8 mouse cellular contexts compared by ENCODE assay signal in the genomic region with DNA sequence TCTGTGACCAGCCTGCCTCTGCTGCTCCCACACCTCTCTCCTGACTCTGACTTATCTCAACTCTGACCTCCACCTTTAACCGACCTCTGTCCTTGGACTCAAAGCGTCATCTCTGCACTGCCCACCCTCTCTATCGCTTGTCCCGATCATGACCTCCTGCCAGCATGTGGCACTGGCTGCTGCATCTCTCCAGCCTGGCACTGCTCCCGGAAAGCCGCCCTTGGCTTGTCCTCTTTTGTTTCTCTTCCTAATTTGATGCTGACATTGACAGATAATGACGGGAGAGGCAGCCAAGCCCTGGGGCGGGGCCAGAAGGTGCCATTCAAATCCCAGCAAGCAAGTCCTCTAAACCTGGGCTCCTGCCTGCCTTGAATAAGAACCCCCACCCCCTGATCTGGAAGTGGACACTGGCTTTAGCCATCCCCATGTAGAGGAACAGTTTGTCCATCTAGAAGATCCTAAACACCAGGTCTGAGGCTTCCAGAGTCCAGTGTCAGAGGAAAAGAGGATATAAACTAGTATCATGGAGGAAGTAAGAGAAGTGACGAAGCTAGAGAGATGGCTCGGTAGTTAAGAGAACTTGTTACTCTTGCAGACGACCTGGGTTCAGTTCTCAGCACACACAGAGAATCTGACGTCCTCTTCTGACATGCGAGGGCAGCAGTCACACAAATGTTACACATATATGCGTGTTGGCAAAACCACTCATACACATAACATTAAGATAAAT. TPM values are rescaled to one million over a fixed set of nuclear protein-coding genes. Genes with fewer than 3 reads are reported as not detected.
DNase-seq lines count a peak whose midpoint lies in the region; ATAC-seq lines count a peak whose summit lies in the region.

No protein-coding gene starts in this region.

- no peak for ATAC-seq in kidney, embryonic 14.5 days (ENCODE audit: low FRiP score, low TSS enrichment)
- peak; percentile 89 for ATAC-seq in heart, embryonic 15.5 days (replicated peaks; ENCODE audit: insufficient number of reproducible peaks, insufficient read depth, low FRiP score, low read depth)
- ATAC-seq in lung, embryonic 16.5 days (ENCODE audit: low read depth): peak; percentile 45; the same call in 1 of the 2 replicates

- no peak overlapping the region for H3K4me3 ChIP-seq in kidney, embryonic 14.5 days (ENCODE audit: low read length)
- H3K4me3 ChIP-seq in heart, embryonic 15.5 days: no peak overlapping the region
- H3K4me3 ChIP-seq in lung, embryonic 16.5 days (ENCODE audit: low read length): no peak overlapping the region

- H3K27me3 ChIP-seq in kidney, embryonic 14.5 days (ENCODE audit: control insufficient read depth, insufficient read depth, low read length): no peaks in the 10 kb centered on the region
- no peaks in the 10 kb centered on the region for H3K27me3 ChIP-seq in heart, embryonic 15.5 days
- H3K27me3 ChIP-seq in lung, embryonic 16.5 days (ENCODE audit: control insufficient read depth, insufficient read depth, low read depth, low read length): no peaks in the 10 kb centered on the region

- no peak overlapping the region for H3K27ac ChIP-seq in kidney, embryonic 14.5 days (ENCODE audit: low read depth, low read length)
- peak overlapping the region; percentile 81 for H3K27ac ChIP-seq in heart, embryonic 15.5 days
- no peak overlapping the region for H3K27ac ChIP-seq in lung, embryonic 16.5 days (ENCODE audit: low read length)

- no peak overlapping the region for H3K4me2 ChIP-seq in kidney, embryonic 14.5 days (replicated peaks; ENCODE audit: low read depth, low read length)
- H3K4me2 ChIP-seq in heart, embryonic 15.5 days: no peak overlapping the region
- no peak overlapping the region for H3K4me2 ChIP-seq in lung, embryonic 16.5 days (ENCODE audit: low read depth, low read length)

- H3K9ac ChIP-seq in kidney, embryonic 14.5 days (ENCODE audit: low read depth, low read length): no peak overlapping the region
- H3K9ac ChIP-seq in heart, embryonic 15.5 days: no peak overlapping the region
- H3K9ac ChIP-seq in lung, embryonic 16.5 days (ENCODE audit: low read length): no peak overlapping the region

- no peaks in the 10 kb centered on the region for H3K4me1 ChIP-seq in kidney, embryonic 14.5 days (ENCODE audit: control insufficient read depth, insufficient read depth, low read length)
- H3K4me1 ChIP-seq in heart, embryonic 15.5 days (replicated peaks): peaks cover 29% of the 10 kb centered on the region
- H3K4me1 ChIP-seq in lung, embryonic 16.5 days (replicated peaks; ENCODE audit: control insufficient read depth, insufficient read depth, low read length): no peaks in the 10 kb centered on the region

- WGBS in kidney, embryonic 14.5 days: 66% methylated on average over 14 of the region's 14 CpGs
- WGBS in heart, embryonic 15.5 days: 47% methylated on average over 14 of the region's 14 CpGs
- WGBS in lung, embryonic 16.5 days: 48% methylated on average over 14 of the region's 14 CpGs

- H3K36me3 ChIP-seq in kidney, embryonic 14.5 days (ENCODE audit: control insufficient read depth, insufficient read depth, low read length): no peaks in the 10 kb centered on the region
- no peaks in the 10 kb centered on the region for H3K36me3 ChIP-seq in heart, embryonic 15.5 days
- no peaks in the 10 kb centered on the region for H3K36me3 ChIP-seq in lung, embryonic 16.5 days (ENCODE audit: control insufficient read depth, insufficient read depth, low read length)

- DNase-seq in kidney, adult 11 months: peak; percentile 47
- DNase-seq in R1 (ENCODE audit: low read depth, low spot score): peak; percentile 16
- DNase-seq in cerebellum, postnatal 25 days: peak; percentile 46 to 73
- no peak for DNase-seq in embryo, embryonic 9.5 days (ENCODE audit: extremely low spot score)
- DNase-seq in embryo, embryonic 10.5 days (ENCODE audit: low spot score): no peak

- no peaks in the 10 kb centered on the region for H3K9me3 ChIP-seq in kidney, embryonic 14.5 days (ENCODE audit: control insufficient read depth, low read length)
- H3K9me3 ChIP-seq in heart, embryonic 15.5 days (replicated peaks): no peaks in the 10 kb centered on the region
- H3K9me3 ChIP-seq in lung, embryonic 16.5 days (ENCODE audit: control insufficient read depth, low read length): no peaks in the 10 kb centered on the region

RNA-seq across cellular contexts. Expression of a gene that starts 22.6 kb away (rescaled TPM):
- polyA plus RNA-seq in kidney, embryonic 14.5 days (2014; fragmentation: Nextera tagmentation; extraction: Ambion mirVana): 23.3 and 25.5 TPM in 2 replicates
- polyA plus RNA-seq in heart, embryonic 15.5 days (2015; fragmentation: Nextera tagmentation; extraction: Ambion mirVana): 26.9 and 37.9 TPM in 2 replicates
- 16.3 and 17.7 TPM in 2 replicates for polyA plus RNA-seq in lung, embryonic 16.5 days (2015; fragmentation: Nextera tagmentation; extraction: Ambion mirVana)

RNA-seq across cellular contexts. Expression of a gene that starts 52.2 kb away (rescaled TPM):
- polyA plus RNA-seq in kidney, embryonic 14.5 days (2014; fragmentation: Nextera tagmentation; extraction: Ambion mirVana): 47.8 and 50.8 TPM in 2 replicates
- 23.8 and 27.7 TPM in 2 replicates for polyA plus RNA-seq in heart, embryonic 15.5 days (2015; fragmentation: Nextera tagmentation; extraction: Ambion mirVana)
- 35.1 and 36.9 TPM in 2 replicates for polyA plus RNA-seq in lung, embryonic 16.5 days (2015; fragmentation: Nextera tagmentation; extraction: Ambion mirVana)

Comparison
In these comparisons a context has a peak if more than half of its experiments do, and no peak if none do; other contexts are left out.
1. DNase-seq: peak in kidney, adult 11 months (single experiment), R1 (single experiment) and cerebellum, postnatal 25 days (2 of 2); none in embryo, embryonic 9.5 days (single experiment) and embryo, embryonic 10.5 days (single experiment).